Mouse (Mus musculus) embryonic facial prominence, embryonic 10.5 days (tissue): ENCODE measurements at regions not wholly inside any gene's neighbourhood (a gene's known extent, or its start where the extent isn't known, plus 50 kb on each side); places are given as distances from the start of the nearest gene placed in this dataset.
A peak's percentile ranks its signal among the peaks of the same experiment; 100 is the strongest.

Experiments
- DNase-seq: peaks from one replicate; pipeline ENCODE4 v3.0.0-alpha.2; 2017; ENCODE audit warnings: low spot score
- H3K27ac ChIP-seq: fragments of 300-500 bp; sonication (generic); replicated peaks from 2 replicates; pipeline ENCODE4 v1.5.1; 2016; ENCODE audit warnings: mild to moderate bottlenecking
- H3K27me3 ChIP-seq: fragments of 300-500 bp; sonication (generic); replicated peaks from 2 replicates; pipeline ENCODE4 v1.6.1; 2016; ENCODE audit warnings: low read depth, mild to moderate bottlenecking; ENCODE audit not compliant: poor library complexity, severe bottlenecking
- H3K36me3 ChIP-seq: fragments of 300-500 bp; sonication (generic); replicated peaks from 2 replicates; pipeline ENCODE4 v1.6.1; 2016; ENCODE audit warnings: mild to moderate bottlenecking, moderate library complexity
- H3K4me1 ChIP-seq: fragments of 300-500 bp; sonication (generic); 2 replicates; pipeline ENCODE4 v1.6.1; 2016
- H3K4me3 ChIP-seq: fragments of 300-500 bp; sonication (generic); 2 replicates; pipeline ENCODE4 v1.5.1; 2016; ENCODE audit warnings: mild to moderate bottlenecking, moderate library complexity
- H3K9me3 ChIP-seq: fragments of 300-500 bp; sonication (generic); 2 replicates; pipeline ENCODE4 v1.6.1; 2016; ENCODE audit warnings: mild to moderate bottlenecking
- WGBS: fragments of 180-500 bp; shearing (Covaris S2); methylation state at CpG from one replicate; pipeline ENCODE4 v1.1.7; 2016; 5-methylcytosine and 5-hydroxymethylcytosine counted together

- peaks cover 6% of the 10 kb centered on the region; the same call in 1 of the 2 replicates for H3K4me1 ChIP-seq
- H3K4me3 ChIP-seq: no peak overlapping the region
- no peaks in the 10 kb centered on the region for H3K9me3 ChIP-seq
- H3K27ac ChIP-seq: no peak overlapping the region
- no peak for DNase-seq
- 88% methylated on average over 4 of the region's 4 CpGs for WGBS
- H3K27me3 ChIP-seq: no peaks in the 10 kb centered on the region
- no peaks in the 10 kb centered on the region for H3K36me3 ChIP-seq
Measured at GRCm38 (mm10) chr9:74795994-74796393, 65.7 kb upstream of the Onecut1 start.

- H3K4me1 ChIP-seq: peaks cover 6% of the 10 kb centered on the region; the same call in 1 of the 2 replicates
- 81% methylated on average over 5 of the region's 5 CpGs for WGBS
Measured at GRCm38 (mm10) chr9:74797272-74797844, 64.4 kb upstream of the Onecut1 start.

GRCm38 (mm10) chr9:74801091-74801490 lies 60.6 kb upstream of the Onecut1 start:
- H3K4me1 ChIP-seq: no peaks in the 10 kb centered on the region
- H3K9me3 ChIP-seq: no peaks in the 10 kb centered on the region
- no peak overlapping the region for H3K27ac ChIP-seq
- no peak overlapping the region for H3K4me3 ChIP-seq
- DNase-seq: no peak
- no peaks in the 10 kb centered on the region for H3K27me3 ChIP-seq
- H3K36me3 ChIP-seq: no peaks in the 10 kb centered on the region
- WGBS: 81% methylated on average over 4 of the region's 4 CpGs

More at GRCm38 (mm10) chr9:74797272-74797844, 64.4 kb upstream of the Onecut1 start:
- Histone ChIP-seq H3K9me3 (no peaks in the 10 kb centered on the region), H3K27me3 (no peaks in the 10 kb centered on the region), H3K36me3 (no peaks in the 10 kb centered on the region), H3K27ac (no peak overlapping the region), H3K4me3 (no peak overlapping the region)
- no peak for DNase-seq

- Histone ChIP-seq H3K4me3 (no peak overlapping the region), H3K27me3 (peaks cover 31% of the 10 kb centered on the region), H3K27ac (no peak overlapping the region), H3K4me1 (peaks cover 6% of the 10 kb centered on the region), H3K36me3 (no peaks in the 10 kb centered on the region), H3K9me3 (no peaks in the 10 kb centered on the region)
- DNase-seq: peak; percentile 16
- 21% methylated on average over 8 of the region's 8 CpGs for WGBS
Measured at GRCm38 (mm10) chr9:74811437-74811836, 50.3 kb upstream of the Onecut1 start.
